Mouse (Mus musculus) kidney, embryonic 14.5 days (tissue): ENCODE measurements at regions not wholly inside any gene's neighbourhood (a gene's known extent, or its start where the extent isn't known, plus 50 kb on each side); places are given as distances from the start of the nearest gene placed in this dataset.

ENCODE experiments used
- ATAC-seq: fragments of 200-750 bp; cut with Nextera tagmentation; 2 replicates; pipeline ENCODE4 v1.8.0; 2017; ENCODE audit warnings: moderate number of reproducible peaks, mild to moderate bottlenecking, moderate TSS enrichment, moderate library complexity; ENCODE audit not compliant: low FRiP score, low TSS enrichment
- H3K27ac ChIP-seq: fragments of 300-500 bp; sonication (generic); 2 replicates; pipeline ENCODE4 v1.5.1; 2014; ENCODE audit warnings: low read depth, mild to moderate bottlenecking, low read length, moderate library complexity, mixed read lengths
- H3K27me3 ChIP-seq: fragments of 300-500 bp; sonication (generic); 2 replicates; pipeline ENCODE4 v1.6.1; 2014; ENCODE audit warnings: mild to moderate bottlenecking, low read length; ENCODE audit not compliant: control insufficient read depth, insufficient read depth
- H3K36me3 ChIP-seq: fragments of 300-500 bp; sonication (generic); 2 replicates; pipeline ENCODE4 v1.6.1; 2014; ENCODE audit warnings: low read length, mixed read lengths; ENCODE audit not compliant: control insufficient read depth, insufficient read depth
- H3K4me1 ChIP-seq: fragments of 300-500 bp; sonication (generic); 2 replicates; pipeline ENCODE4 v1.6.1; 2014; ENCODE audit warnings: low read length, mixed read lengths; ENCODE audit not compliant: control insufficient read depth, insufficient read depth
- H3K4me2 ChIP-seq: fragments of 300-500 bp; sonication (generic); replicated peaks from 2 replicates; pipeline ENCODE4 v1.6.1; 2014; ENCODE audit warnings: low read depth, mild to moderate bottlenecking, low read length
- H3K4me3 ChIP-seq: fragments of 300-500 bp; sonication (generic); 2 replicates; pipeline ENCODE4 v1.5.1; 2014; ENCODE audit warnings: mild to moderate bottlenecking, low read length
- H3K9ac ChIP-seq: fragments of 300-500 bp; sonication (generic); 2 replicates; pipeline ENCODE4 v1.6.1; 2014; ENCODE audit warnings: low read depth, mild to moderate bottlenecking, low read length, moderate library complexity
- H3K9me3 ChIP-seq: fragments of 300-500 bp; sonication (generic); 2 replicates; pipeline ENCODE4 v1.6.1; 2016; ENCODE audit warnings: low read length; ENCODE audit not compliant: control insufficient read depth
- WGBS: fragments of 180-500 bp; shearing (Covaris S2); extraction: QIAGEN DNeasy Blood & Tissue Kit; methylation state at CpG from one replicate; pipeline ENCODE4 v1.1.7; 2014; 5-methylcytosine and 5-hydroxymethylcytosine counted together

DNA sequence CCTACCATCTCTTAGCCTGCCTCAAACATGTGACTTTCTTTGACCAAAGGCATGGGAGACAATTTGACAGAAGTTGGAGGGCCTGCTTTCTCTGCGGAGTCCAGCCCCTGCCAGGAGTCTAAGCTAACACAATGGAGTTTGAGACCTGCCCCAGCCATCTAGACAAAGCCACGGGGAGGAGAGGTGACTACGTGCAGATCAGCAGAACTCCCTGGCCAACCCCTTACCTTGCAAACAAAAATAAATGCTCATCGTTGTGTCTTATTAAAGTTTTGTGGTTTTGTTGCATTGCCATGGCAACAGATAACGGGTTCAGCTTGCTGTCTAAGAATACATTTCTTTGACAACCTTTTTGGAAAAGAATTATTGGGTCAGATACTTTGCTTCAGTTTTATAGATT is 282.2 kb upstream of the Stt3b start:
- Histone ChIP-seq H3K4me3 (no peak overlapping the region), H3K4me2 (no peak overlapping the region), H3K27ac (no peak overlapping the region), H3K4me1 (no peaks in the 10 kb centered on the region), H3K27me3 (no peaks in the 10 kb centered on the region), H3K9me3 (no peaks in the 10 kb centered on the region), H3K36me3 (no peaks in the 10 kb centered on the region), H3K9ac (no peak overlapping the region)
- ATAC-seq = no peak
- WGBS = 91% methylated on average over 5 of the region's 5 CpGs

- H3K4me2 ChIP-seq = no peak overlapping the region
- H3K4me3 ChIP-seq = no peak overlapping the region
- no peak for ATAC-seq
- H3K9me3 ChIP-seq = no peaks in the 10 kb centered on the region; the same call in 1 of the 2 replicates
- no peaks in the 10 kb centered on the region for H3K4me1 ChIP-seq
- H3K27ac ChIP-seq = no peak overlapping the region
- WGBS = 75% methylated on average over 9 of the region's 9 CpGs
- no peaks in the 10 kb centered on the region for H3K27me3 ChIP-seq
- no peak overlapping the region for H3K9ac ChIP-seq
- H3K36me3 ChIP-seq = no peaks in the 10 kb centered on the region
Measured at GRCm38 (mm10) chr9:115600228-115600627, 290.0 kb upstream of the Stt3b start.

GRCm38 (mm10) chr9:115600826-115601225 is 290.6 kb upstream of the Stt3b start:
- WGBS = 49% methylated on average over 2 of the region's 2 CpGs
- no peaks in the 10 kb centered on the region for H3K36me3 ChIP-seq
- no peak overlapping the region for H3K27ac ChIP-seq
- no peaks in the 10 kb centered on the region; the same call in 1 of the 2 replicates for H3K9me3 ChIP-seq
- ATAC-seq = no peak
- H3K4me2 ChIP-seq = no peak overlapping the region
- no peak overlapping the region for H3K9ac ChIP-seq
- no peaks in the 10 kb centered on the region for H3K4me1 ChIP-seq
- no peaks in the 10 kb centered on the region for H3K27me3 ChIP-seq
- H3K4me3 ChIP-seq = no peak overlapping the region

DNA sequence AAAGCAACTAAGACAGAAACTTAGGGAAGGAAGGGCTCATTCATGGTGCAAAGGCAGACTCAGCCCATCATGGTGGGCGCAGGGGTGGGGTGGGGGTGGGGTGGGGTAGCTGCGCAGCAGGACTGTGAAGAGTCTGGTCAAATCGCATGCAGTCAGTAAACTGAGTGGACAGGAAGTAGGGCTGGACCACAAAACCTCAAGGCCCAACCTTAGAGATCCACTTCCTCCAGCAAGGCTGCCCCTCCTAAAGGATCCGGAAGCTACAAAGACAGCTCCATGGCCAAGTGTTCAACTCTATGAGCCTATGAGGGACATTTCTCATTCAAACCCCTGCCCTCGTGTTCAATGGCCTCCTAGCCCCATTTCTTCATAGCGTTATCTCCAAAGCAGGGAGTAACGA is 292.6 kb upstream of the Stt3b start:
- H3K4me2 ChIP-seq = no peak overlapping the region
- no peak overlapping the region for H3K27ac ChIP-seq
- no peaks in the 10 kb centered on the region for H3K36me3 ChIP-seq
- no peak for ATAC-seq
- no peaks in the 10 kb centered on the region for H3K4me1 ChIP-seq
- 93% methylated on average over 7 of the region's 7 CpGs for WGBS
- no peak overlapping the region for H3K9ac ChIP-seq
- no peak overlapping the region for H3K4me3 ChIP-seq
- H3K9me3 ChIP-seq = no peaks in the 10 kb centered on the region; the same call in 1 of the 2 replicates
- H3K27me3 ChIP-seq = no peaks in the 10 kb centered on the region

DNA sequence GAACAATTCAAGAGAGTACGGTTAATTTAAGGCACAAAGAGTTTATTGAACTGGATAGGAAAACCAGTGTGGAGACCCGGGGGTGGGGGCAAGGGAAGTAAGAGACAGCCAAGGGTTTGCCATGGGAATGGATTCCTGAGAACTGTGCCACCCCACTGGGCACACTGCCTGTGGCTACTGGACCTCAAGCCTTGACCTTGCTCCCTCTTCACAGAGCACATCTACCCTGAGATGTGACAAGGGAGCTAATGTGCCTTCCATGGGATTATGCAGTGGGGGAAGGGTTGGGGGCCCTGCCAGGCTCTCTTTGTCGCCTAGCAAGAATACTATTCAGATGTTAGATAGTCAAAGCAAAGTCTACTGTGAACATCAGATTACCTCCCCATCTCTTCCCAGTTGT is 294.2 kb upstream of the Stt3b start:
- Histone ChIP-seq H3K9me3 (no peaks in the 10 kb centered on the region), H3K36me3 (no peaks in the 10 kb centered on the region), H3K27me3 (no peaks in the 10 kb centered on the region), H3K9ac (no peak overlapping the region), H3K4me3 (no peak overlapping the region), H3K4me2 (no peak overlapping the region), H3K4me1 (peaks cover 5% of the 10 kb centered on the region; the same call in 1 of the 2 replicates), H3K27ac (no peak overlapping the region)
- 85% methylated on average over 3 of the region's 3 CpGs for WGBS
- no peak for ATAC-seq

DNA sequence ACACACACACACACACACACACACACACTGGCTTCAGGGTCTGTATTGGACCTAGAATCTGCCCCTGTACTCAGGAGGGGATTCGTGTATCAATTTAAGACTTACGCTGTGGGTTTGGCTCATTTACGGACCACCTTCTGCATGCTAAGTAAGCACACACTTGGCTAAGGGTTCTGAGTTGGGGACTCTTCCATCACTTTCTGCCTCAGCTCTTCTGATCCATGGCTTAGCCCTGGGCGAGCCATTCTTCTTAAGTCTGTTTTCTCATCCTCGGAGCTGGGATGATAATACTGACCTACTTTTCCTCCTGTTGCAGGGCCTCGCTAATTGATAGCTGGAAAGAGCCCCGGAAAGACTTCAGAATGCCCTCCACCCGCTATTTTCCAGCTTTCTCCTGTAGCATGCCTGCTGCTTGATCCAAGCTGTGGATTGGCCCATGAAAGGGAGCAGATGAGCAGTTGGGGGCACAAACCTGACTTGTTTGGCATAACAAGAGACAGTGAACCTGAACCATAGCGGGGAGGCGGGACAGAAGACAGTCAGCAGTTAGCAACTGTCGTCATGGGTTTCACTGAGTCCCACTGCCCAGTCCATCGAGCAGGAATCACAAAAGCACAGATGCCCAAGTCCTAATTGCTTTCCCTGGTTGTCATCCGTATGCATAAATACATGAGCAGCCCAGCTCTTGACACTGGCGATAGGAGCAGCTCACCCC is 294.9 kb upstream of the Stt3b start:
- Histone ChIP-seq H3K9ac (no peak overlapping the region), H3K4me3 (no peak overlapping the region), H3K27me3 (no peaks in the 10 kb centered on the region), H3K4me2 (no peak overlapping the region), H3K9me3 (no peaks in the 10 kb centered on the region), H3K4me1 (peaks cover 5% of the 10 kb centered on the region; the same call in 1 of the 2 replicates), H3K36me3 (no peaks in the 10 kb centered on the region), H3K27ac (no peak overlapping the region)
- WGBS = 86% methylated on average over 14 of the region's 14 CpGs
- no peak for ATAC-seq

GRCm38 (mm10) chr9:115607961-115608360 is 297.7 kb upstream of the Stt3b start:
- no peaks in the 10 kb centered on the region for H3K36me3 ChIP-seq
- no peak for ATAC-seq
- H3K27me3 ChIP-seq = no peaks in the 10 kb centered on the region
- no peak overlapping the region for H3K4me3 ChIP-seq
- H3K9ac ChIP-seq = no peak overlapping the region
- H3K4me2 ChIP-seq = no peak overlapping the region
- no peak overlapping the region for H3K27ac ChIP-seq
- WGBS = 69% methylated on average over 2 of the region's 2 CpGs
- H3K4me1 ChIP-seq = peaks cover 5% of the 10 kb centered on the region; the same call in 1 of the 2 replicates
- no peaks in the 10 kb centered on the region for H3K9me3 ChIP-seq

GRCm38 (mm10) chr9:115608377-115608776 is 298.2 kb upstream of the Stt3b start:
- H3K9ac ChIP-seq = no peak overlapping the region
- 41% methylated on average over 5 of the region's 5 CpGs for WGBS

GRCm38 (mm10) chr9:115609904-115610303 is 299.4 kb upstream of the Gadl1 start:
- no peak overlapping the region for H3K27ac ChIP-seq
- H3K4me2 ChIP-seq = no peak overlapping the region
- H3K27me3 ChIP-seq = no peaks in the 10 kb centered on the region
- peaks cover 5% of the 10 kb centered on the region; the same call in 1 of the 2 replicates for H3K4me1 ChIP-seq
- H3K9me3 ChIP-seq = no peaks in the 10 kb centered on the region
- no peak overlapping the region for H3K4me3 ChIP-seq
- H3K36me3 ChIP-seq = no peaks in the 10 kb centered on the region
- WGBS = 83% methylated on average over 5 of the region's 5 CpGs
- no peak for ATAC-seq
- H3K9ac ChIP-seq = no peak overlapping the region

More at GRCm38 (mm10) chr9:115608377-115608776, 298.2 kb upstream of the Stt3b start:
- H3K4me2 ChIP-seq = no peak overlapping the region
- H3K27ac ChIP-seq = no peak overlapping the region
- no peaks in the 10 kb centered on the region for H3K9me3 ChIP-seq
- peak; percentile 41 for ATAC-seq
- no peaks in the 10 kb centered on the region for H3K36me3 ChIP-seq
- H3K27me3 ChIP-seq = no peaks in the 10 kb centered on the region
- H3K4me1 ChIP-seq = peaks cover 5% of the 10 kb centered on the region; the same call in 1 of the 2 replicates
- no peak overlapping the region for H3K4me3 ChIP-seq
